Mouse (Mus musculus) liver, embryonic 14.5 days (tissue): Measurements from ENCODE around the gene Sema7a. TPM values are rescaled to one million over a fixed set of nuclear protein-coding genes. Genes with fewer than 3 reads are reported as not detected.
A peak's percentile ranks its signal among the peaks of the same experiment; 100 is the strongest.

Experiments used
- ATAC-seq: fragments of 200-750 bp; cut with Nextera tagmentation; 2 replicates; pipeline ENCODE4 v1.8.0; 2017; ENCODE audit warnings: moderate number of reproducible peaks, mild to moderate bottlenecking, moderate library complexity; ENCODE audit not compliant: insufficient read depth
- DNase-seq, 3 experiments: peaks; one replicate each; pipeline ENCODE4 v3.0.0-alpha.2; 2012 to 2013; ENCODE audit warnings: low read depth in 3 of 3, low spot score in 3 of 3
- H3K27ac ChIP-seq: fragments of 300-500 bp; sonication (generic); 2 replicates; pipeline ENCODE4 v1.5.1; 2014; ENCODE audit warnings: moderate library complexity, mild to moderate bottlenecking, control low read depth, inconsistent platforms
- H3K27me3 ChIP-seq: fragments of 300-500 bp; sonication (generic); 2 replicates; pipeline ENCODE4 v1.6.1; 2014; ENCODE audit warnings: mild to moderate bottlenecking, low read length, moderate library complexity; ENCODE audit not compliant: control insufficient read depth, insufficient read depth
- H3K36me3 ChIP-seq: fragments of 300-500 bp; sonication (generic); replicated peaks from 2 replicates; pipeline ENCODE4 v1.6.1; 2014; ENCODE audit warnings: low read depth; ENCODE audit not compliant: control insufficient read depth, insufficient read depth
- H3K4me1 ChIP-seq, 2 experiments: fragments of 200-500 bp in 1 of 2; fragments of 300-500 bp in 1 of 2; sonication (generic) in 1 of 2; replicated peaks; 2 replicates each; pipeline ENCODE4 v1.6.1; 2012 to 2014; ENCODE audit warnings: antibody characterized with exemption in 1 of 2, inconsistent platforms in 1 of 2, low read length in 1 of 2; ENCODE audit not compliant: control insufficient read depth in 2 of 2, insufficient read depth in 2 of 2
- H3K4me2 ChIP-seq: fragments of 300-500 bp; sonication (generic); 2 replicates; pipeline ENCODE4 v1.6.1; 2014; ENCODE audit warnings: low read depth, mild to moderate bottlenecking, control low read depth, moderate library complexity
- H3K4me3 ChIP-seq, 2 experiments: fragments of 200-500 bp in 1 of 2; fragments of 300-500 bp in 1 of 2; sonication (generic) in 1 of 2; 2 replicates each; pipeline ENCODE4 v1.5.1; 2012 to 2014; ENCODE audit warnings: low read depth in 2 of 2, low read length in 2 of 2, mild to moderate bottlenecking in 2 of 2, control low read depth in 1 of 2, inconsistent platforms in 1 of 2, moderate library complexity in 1 of 2; ENCODE audit not compliant: insufficient read depth in 1 of 2
- H3K9ac ChIP-seq: fragments of 300-500 bp; sonication (generic); replicated peaks from 2 replicates; pipeline ENCODE4 v1.6.1; 2014; ENCODE audit warnings: mild to moderate bottlenecking, control low read depth, moderate library complexity
- H3K9me3 ChIP-seq: fragments of 300-500 bp; sonication (generic); 2 replicates; pipeline ENCODE4 v1.6.1; 2016; ENCODE audit warnings: low read length, mixed read lengths; ENCODE audit not compliant: control insufficient read depth
- CTCF ChIP-seq: IDR thresholded peaks from 2 replicates; pipeline ENCODE4 v1.5.1; 2016; ENCODE audit warnings: antibody characterized with exemption, low read depth, control low read depth
- EP300 ChIP-seq: IDR thresholded peaks from 2 replicates; pipeline ENCODE4 v1.6.1; 2016; ENCODE audit warnings: antibody characterized with exemption, low read depth
- WGBS: fragments of 180-500 bp; shearing (Covaris S2); extraction: QIAGEN DNeasy Blood & Tissue Kit; methylation state at CpG from one replicate; pipeline ENCODE4 v1.1.7; 2014; ENCODE audit not compliant: insufficient replicate concordance; 5-methylcytosine and 5-hydroxymethylcytosine counted together
- polyA plus RNA-seq, 2 experiments: library from polyadenylated mRNA; depleted of rRNA in 1 of 2; stranded (reverse) in 1 of 2; unstranded in 1 of 2; fragments of >200 nt; fragmentation: Nextera tagmentation in 1 of 2; extraction: Ambion mirVana in 1 of 2; gene quantifications; 2 replicates each; pipeline versions ENCODE4 v1.2.1 to v1.2.3; 2012 to 2014

Gene Sema7a
- polyA plus RNA-seq, 2 experiments, result 0.08 TPM; not detected in 1

DNA sequence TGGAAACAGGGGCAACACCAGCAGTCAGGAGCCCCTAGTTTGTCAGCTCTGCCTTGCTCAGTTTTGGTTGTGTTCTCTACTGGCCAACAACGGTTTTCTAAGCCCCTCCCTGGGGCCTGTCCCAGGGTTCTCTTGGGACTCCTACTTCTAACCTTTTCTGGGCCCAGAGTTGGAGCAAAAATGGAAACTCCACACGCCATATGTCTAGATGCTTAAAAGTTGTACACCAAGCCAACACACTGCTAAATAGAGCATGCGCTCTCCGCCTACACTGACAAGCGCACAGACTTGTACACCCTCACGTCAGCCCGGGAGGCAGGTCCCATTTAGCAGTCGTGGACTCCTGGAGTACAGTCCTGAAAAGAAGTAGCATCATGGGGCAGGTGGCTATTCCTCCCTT is 45.4 kb downstream of the Sema7a start:
- H3K4me1 ChIP-seq, result no peaks in the 10 kb centered on the region
- no peaks in the 10 kb centered on the region for H3K9me3 ChIP-seq
- no peak for TF ChIP-seq EP300
- no peak for TF ChIP-seq CTCF
- H3K4me2 ChIP-seq, result no peak overlapping the region
- no peaks in the 10 kb centered on the region for H3K27me3 ChIP-seq
- no peak overlapping the region for H3K4me3 ChIP-seq
- no peaks in the 10 kb centered on the region for H3K36me3 ChIP-seq
- WGBS, result 76% methylated on average over 8 of the region's 8 CpGs
- H3K27ac ChIP-seq, result no peak overlapping the region
- H3K9ac ChIP-seq, result no peak overlapping the region
- DNase-seq (no peak), ATAC-seq (no peak)

DNA sequence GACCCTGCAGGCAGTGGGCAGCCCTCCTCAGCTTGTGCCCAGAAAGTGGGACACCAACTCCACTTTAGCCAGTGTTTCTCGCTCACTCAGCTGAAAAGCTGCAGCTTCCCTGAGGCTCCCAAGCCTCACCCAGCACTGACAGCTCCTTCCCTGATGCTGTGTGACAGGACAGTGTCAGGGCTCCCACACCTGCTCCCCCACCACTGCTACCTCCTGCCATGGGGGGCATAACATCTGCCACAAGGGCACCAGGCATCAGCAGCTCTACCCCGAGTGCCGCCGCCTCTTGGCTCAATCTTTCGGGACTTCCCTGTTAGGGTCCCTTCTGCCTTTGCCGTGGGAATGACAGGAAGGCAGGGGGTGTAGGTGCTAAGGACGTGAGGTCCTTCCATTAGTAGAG is 46.4 kb downstream of the Sema7a start:
- H3K36me3 ChIP-seq, result no peaks in the 10 kb centered on the region
- H3K9ac ChIP-seq, result no peak overlapping the region
- no peaks in the 10 kb centered on the region for H3K27me3 ChIP-seq
- no peaks in the 10 kb centered on the region for H3K4me1 ChIP-seq
- H3K27ac ChIP-seq, result no peak overlapping the region
- H3K4me3 ChIP-seq, result no peak overlapping the region
- TF ChIP-seq EP300 (no peak), CTCF (no peak)
- no peak overlapping the region for H3K4me2 ChIP-seq
- DNase-seq (no peak), ATAC-seq (no peak)
- H3K9me3 ChIP-seq, result no peaks in the 10 kb centered on the region
- 59% methylated on average over 7 of the region's 7 CpGs for WGBS

DNA sequence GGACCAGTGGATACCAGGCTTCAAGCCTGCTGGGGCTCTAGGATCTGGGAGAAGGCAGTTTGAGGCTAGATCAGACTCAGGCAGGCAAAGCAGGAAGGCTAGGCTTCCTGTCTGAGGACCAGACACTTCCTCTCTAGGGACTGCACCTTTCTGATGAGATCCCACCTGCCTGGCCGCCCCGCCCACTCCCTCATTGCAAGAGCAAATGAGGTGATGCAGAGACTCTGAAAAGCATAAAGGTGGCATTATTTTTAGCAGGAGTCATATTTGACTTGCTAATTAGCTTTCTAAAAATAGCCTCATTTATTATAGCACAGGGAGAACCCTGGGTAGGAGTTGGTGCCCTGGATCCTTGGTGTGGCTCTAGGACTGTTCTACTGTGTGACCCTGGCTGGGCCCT is 48.2 kb downstream of the Sema7a start:
- H3K27ac ChIP-seq, result no peak overlapping the region
- no peak overlapping the region for H3K9ac ChIP-seq
- no peak overlapping the region for H3K4me3 ChIP-seq
- no peaks in the 10 kb centered on the region for H3K27me3 ChIP-seq
- no peak overlapping the region for H3K4me2 ChIP-seq
- H3K36me3 ChIP-seq, result no peaks in the 10 kb centered on the region
- no peaks in the 10 kb centered on the region for H3K9me3 ChIP-seq
- ATAC-seq (no peak), DNase-seq (no peak)
- no peak for TF ChIP-seq EP300
- no peak for TF ChIP-seq CTCF
- H3K4me1 ChIP-seq, result no peaks in the 10 kb centered on the region
- WGBS, result 53% methylated on average over 2 of the region's 2 CpGs

DNA sequence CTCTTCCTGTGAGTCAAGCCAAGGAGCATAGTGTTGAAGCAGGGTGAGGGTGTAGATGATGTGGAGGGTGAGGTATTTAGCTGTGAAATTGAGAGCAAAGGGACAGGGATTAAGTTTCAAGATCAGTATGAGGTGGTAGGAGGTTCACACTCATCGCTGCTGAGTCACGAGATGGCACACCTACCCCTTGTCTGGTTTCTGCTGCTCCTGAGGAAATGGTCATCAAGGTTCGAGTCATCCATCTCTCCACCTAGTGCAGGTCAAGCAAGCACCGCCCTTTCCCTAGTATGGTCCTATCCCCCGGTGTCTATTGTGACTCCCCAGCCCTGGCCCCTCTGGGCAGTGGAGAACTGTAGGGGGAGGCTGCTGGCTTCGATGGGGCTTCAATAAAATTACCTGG is 49.4 kb downstream of the Sema7a start:
- H3K9ac ChIP-seq, result no peak overlapping the region
- no peaks in the 10 kb centered on the region for H3K36me3 ChIP-seq
- no peaks in the 10 kb centered on the region for H3K27me3 ChIP-seq
- H3K4me2 ChIP-seq, result no peak overlapping the region
- DNase-seq (no peak), ATAC-seq (no peak)
- H3K27ac ChIP-seq, result no peak overlapping the region
- H3K9me3 ChIP-seq, result no peaks in the 10 kb centered on the region
- H3K4me3 ChIP-seq, result no peak overlapping the region
- TF ChIP-seq EP300, result no peak
- TF ChIP-seq CTCF, result no peak
- WGBS, result 62% methylated on average over 6 of the region's 6 CpGs
- no peaks in the 10 kb centered on the region for H3K4me1 ChIP-seq

DNA sequence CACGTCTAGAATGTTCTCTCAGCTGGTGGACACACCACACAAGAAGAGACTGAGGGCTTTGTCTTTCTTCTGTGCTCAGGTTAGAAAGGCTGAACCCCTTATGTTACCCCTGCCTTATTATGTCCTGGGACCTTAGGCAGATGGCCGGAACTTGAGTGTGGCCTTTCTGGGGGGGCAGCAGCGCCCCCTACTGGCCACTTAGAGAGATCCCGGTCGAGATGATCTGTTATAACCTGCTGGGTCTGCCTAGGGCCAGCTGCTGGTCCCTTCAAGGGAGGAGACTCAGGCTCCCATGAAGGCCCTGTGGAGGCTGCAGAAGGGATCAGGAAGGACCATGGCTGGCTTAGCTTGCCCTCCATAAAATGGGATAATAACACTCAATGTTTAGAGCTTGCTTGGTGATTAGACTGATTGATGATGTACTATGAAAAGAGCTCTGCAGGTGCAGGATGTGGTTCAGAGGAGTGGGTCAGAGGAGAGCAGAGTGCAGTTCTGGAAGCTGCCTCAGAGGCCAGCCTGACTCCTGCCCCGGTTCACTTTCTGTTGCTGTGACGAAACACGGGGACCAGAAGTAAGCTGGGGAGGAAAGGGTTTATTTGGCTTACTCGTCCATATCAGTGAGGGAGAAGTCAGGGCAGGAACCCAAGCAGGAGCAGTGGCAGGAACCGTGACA is 50.7 kb downstream of the Sema7a start:
- Histone ChIP-seq H3K27ac (no peak overlapping the region), H3K9me3 (no peaks in the 10 kb centered on the region), H3K9ac (no peak overlapping the region), H3K36me3 (no peaks in the 10 kb centered on the region), H3K4me1 (no peaks in the 10 kb centered on the region), H3K27me3 (no peaks in the 10 kb centered on the region), H3K4me2 (no peak overlapping the region), H3K4me3 (no peak overlapping the region)
- ATAC-seq (no peak), DNase-seq (peak in 1 of 3 experiments; percentile 17)
- peak; percentile 84 for TF ChIP-seq CTCF
- no peak for TF ChIP-seq EP300
- WGBS, result 26% methylated on average over 10 of the region's 10 CpGs
